Mouse (Mus musculus): Measurements from ENCODE around the gene Mgmt.
A peak's percentile ranks its signal among the peaks of the same experiment; 100 is the strongest.

Mgmt gene

GRCm38 (mm10) chr7:137131957-137132356 lies 237.5 kb downstream of the Mgmt start:
- no peak for DNase-seq

DNA sequence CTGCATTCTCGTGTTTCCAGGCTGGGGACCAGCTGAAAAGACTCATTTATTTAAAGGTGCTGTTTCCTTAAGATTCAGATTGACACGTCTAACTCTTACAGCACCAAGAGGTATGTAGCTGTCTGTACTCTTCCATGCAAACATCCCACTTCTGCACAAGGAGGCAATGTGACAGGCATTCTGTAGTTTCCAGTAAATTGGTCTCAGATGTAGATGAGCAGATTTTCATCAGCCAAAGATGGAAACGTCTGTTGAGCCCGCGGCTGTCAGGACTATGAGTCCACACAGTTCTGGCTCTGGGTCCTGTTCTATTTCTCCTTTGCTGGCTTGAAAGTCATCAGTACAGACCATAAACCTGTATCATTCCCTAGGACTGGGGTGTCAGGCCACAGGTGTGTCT lies 243.7 kb downstream of the Mgmt start:
- DNase-seq: no peak

GRCm38 (mm10) chr7:137140321-137140720 lies 245.9 kb downstream of the Mgmt start:
- no peak for DNase-seq

DNA sequence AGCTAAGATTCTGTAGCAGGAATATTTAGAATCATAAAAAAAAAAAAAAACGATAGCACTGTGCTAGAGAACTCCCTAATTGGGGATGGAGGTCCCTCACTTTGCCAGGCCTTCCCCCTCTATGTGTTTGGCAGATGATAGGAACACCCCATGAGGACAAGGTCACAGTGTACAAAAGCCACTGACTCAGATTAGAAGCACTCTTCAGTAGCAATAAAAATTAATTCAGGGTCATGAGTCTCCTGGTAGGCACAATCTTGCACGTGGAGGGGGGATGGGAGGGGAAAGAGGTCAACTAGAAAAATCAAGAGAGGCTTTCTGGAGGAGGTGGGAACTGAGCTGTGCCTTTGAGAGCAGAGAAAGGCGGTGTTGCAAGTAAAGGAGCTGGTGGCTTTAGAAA lies 247.0 kb downstream of the Mgmt start:
- no peak for DNase-seq

DNA sequence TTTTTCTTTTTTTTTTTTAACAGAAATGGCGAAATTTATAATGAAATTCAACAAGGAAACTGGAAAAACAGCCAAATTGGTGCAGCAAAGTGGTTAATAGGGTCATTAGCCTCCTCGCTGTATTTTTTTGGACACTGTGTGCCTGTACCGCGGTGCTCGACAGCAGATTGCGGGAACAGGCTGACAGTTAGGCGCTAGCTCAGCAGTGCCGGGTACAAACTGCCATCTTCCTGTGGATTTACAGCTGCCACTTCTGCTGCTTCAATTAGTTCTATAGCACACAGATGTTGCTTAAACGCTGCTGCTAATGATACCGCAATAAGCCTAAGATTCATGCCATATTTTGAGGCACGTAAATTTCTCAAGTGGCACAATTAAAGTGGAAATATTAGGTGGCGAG lies 252.7 kb downstream of the Mgmt start:
- no peak for DNase-seq

GRCm38 (mm10) chr7:137151854-137152253 lies 257.4 kb downstream of the Mgmt start:
- DNase-seq: no peak

GRCm38 (mm10) chr7:137154623-137155022 lies 260.2 kb downstream of the Mgmt start:
- no peak for DNase-seq

DNA sequence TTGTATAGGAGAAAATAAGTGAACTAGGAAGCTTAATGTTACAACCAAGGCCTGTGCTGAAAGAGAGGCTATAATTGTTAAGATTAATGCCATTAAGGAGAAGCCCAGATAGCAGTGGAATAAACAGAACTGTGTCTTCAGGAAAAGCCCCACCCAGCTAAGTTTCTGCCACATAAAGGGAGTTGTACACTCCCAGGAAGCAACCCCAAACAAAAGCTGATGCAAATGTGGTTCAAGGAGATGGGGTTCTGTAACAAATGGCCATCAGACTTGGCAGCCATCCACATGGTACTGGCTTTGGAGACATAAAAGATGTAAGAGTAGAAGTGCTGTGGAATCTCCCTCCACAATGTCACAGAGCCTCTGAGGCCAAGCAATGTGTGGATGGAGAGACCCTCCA lies 264.7 kb downstream of the Mgmt start:
- peak; percentile 37 to 49 for DNase-seq

DNA sequence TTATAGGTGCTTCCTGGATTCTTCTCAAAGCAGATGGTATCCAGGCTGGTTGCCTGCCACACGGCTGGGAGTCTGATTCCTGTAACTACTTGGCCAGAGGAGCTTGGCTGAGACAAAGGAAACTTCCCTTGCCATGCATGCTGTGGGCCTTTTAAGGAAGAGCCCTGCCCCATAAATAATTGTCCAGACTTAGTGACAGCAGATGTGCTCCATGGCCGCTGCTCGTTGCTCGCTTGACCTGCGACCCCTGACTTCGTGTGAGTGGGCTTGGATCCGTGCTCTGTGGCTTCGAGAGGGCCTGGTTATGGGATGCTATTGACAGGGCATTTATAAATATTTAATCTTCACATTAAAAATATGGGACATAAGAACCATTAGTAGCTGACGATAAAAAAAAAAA lies 277.9 kb downstream of the Mgmt start:
- no peak for DNase-seq
